Mouse (Mus musculus) limb, embryonic 15.5 days (tissue): ENCODE results near the gene Pbxip1. TPM values are rescaled to one million over a fixed set of nuclear protein-coding genes. Genes with fewer than 3 reads are reported as not detected.

ENCODE experiments used
- ATAC-seq: fragments of 200-750 bp; cut with Nextera tagmentation; 2 replicates; pipeline ENCODE4 v1.8.0; 2017; ENCODE audit warnings: low read depth, moderate TSS enrichment; ENCODE audit not compliant: insufficient number of reproducible peaks, low FRiP score, low TSS enrichment
- H3K27ac ChIP-seq: fragments of 300-500 bp; sonication (generic); 2 replicates; pipeline ENCODE4 v1.5.1; 2015; ENCODE audit warnings: moderate library complexity, mild to moderate bottlenecking, inconsistent platforms
- H3K27me3 ChIP-seq: fragments of 300-500 bp; sonication (generic); 2 replicates; pipeline ENCODE4 v1.6.1; 2015; ENCODE audit warnings: inconsistent platforms
- H3K36me3 ChIP-seq: fragments of 300-500 bp; sonication (generic); 2 replicates; pipeline ENCODE4 v1.6.1; 2015; ENCODE audit warnings: inconsistent platforms
- H3K4me1 ChIP-seq: fragments of 300-500 bp; sonication (generic); 2 replicates; pipeline ENCODE4 v1.6.1; 2015; ENCODE audit warnings: inconsistent platforms
- H3K4me2 ChIP-seq: fragments of 300-500 bp; sonication (generic); 2 replicates; pipeline ENCODE4 v1.6.1; 2015; ENCODE audit warnings: mild to moderate bottlenecking, inconsistent platforms
- H3K4me3 ChIP-seq: fragments of 300-500 bp; sonication (generic); 2 replicates; pipeline ENCODE4 v1.5.1; 2015; ENCODE audit warnings: mild to moderate bottlenecking, inconsistent platforms
- H3K9ac ChIP-seq: fragments of 300-500 bp; sonication (generic); 2 replicates; pipeline ENCODE4 v1.6.1; 2015; ENCODE audit warnings: inconsistent platforms
- H3K9me3 ChIP-seq: fragments of 300-500 bp; sonication (generic); 2 replicates; pipeline ENCODE4 v1.6.1; 2016; ENCODE audit warnings: inconsistent platforms
- WGBS: fragments of 180-500 bp; shearing (Covaris S2); methylation state at CpG from one replicate; pipeline ENCODE4 v1.1.7; 2015; 5-methylcytosine and 5-hydroxymethylcytosine counted together
- polyA plus RNA-seq: library from polyadenylated mRNA; unstranded; fragments of >200 nt; fragmentation: Nextera tagmentation; extraction: Ambion mirVana; gene quantifications from 2 replicates; pipeline ENCODE4 v1.2.1, GENCODE M21; 2015

Gene Pbxip1
- polyA plus RNA-seq, 1 experiment from 2014 or later, result 33.9 TPM

DNA sequence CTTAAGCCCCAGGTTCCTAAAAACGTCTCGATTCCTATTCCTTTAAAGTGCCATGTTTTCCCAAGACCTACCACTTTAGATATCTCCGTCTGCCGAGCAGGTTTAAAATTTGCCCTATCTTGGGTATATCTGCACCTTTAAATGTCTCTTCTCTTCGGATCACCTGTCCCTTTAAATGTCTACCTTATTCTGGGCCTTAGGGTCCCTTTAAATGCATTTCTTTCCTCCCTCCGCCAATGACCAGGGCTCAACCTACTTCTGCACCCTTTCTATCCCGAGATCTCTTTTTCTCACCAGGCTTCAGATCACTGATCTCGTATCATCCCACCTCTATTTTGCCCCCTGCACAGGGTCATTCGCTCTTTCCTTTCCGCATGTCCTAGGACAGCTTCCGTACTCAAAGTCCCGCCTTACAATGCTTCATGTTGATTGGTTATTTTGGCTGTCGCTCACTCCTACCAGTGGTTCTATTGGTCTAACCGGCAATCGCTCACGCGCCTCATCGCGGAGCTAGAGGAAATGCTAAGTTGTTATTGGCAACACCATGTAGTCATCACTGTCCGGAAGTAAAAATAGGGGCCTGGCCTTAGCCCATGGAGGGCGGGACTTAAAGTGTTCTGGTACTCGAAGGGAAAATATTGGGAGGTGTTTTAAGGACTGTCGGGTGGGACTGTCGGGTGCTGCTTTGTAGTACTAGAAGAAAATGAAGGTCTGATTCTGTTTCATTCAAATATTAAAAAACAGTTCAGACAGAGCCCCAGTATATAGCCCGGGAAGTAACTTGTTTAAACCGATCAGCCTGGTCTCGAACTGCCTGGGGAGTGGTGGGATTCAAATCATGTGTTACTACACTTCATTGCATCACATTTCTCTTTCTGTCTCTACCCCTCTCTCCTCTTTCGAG, 24.8 kb upstream of the Pbxip1 start, which contains the start of gene Flad1:
Gene Flad1, minus strand, starts transcription at position 381 of the 904 bp plus-strand sequence.
- 7% methylated on average over 28 of the region's 28 CpGs for WGBS
- Histone ChIP-seq H3K27ac (peak within 1 kb of the TSS; percentile 55), H3K36me3 (peaks cover 44% of the 10 kb centered on the region)

DNA sequence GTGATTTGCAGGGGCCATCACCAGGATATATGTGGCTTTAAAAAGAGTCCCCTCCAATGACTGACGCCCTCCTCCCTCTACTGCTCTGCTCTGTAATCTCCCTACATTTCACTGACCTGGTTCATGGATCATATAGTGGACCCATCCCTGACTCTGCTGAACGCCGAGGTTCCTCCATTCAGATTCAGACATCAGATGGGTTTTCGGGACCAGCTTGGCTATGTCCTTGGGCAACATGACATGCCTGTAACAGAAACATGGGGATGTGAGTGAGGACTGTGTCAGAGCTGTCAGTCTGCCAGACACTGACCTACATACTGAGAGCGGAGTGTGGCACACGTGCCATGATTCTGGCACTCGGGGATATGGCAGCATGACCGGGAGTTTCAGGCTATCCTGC, 20.3 kb upstream of the Pbxip1 start:
- Histone ChIP-seq H3K4me3 (no peak overlapping the region), H3K27ac (no peak overlapping the region), H3K36me3 (peaks cover 29% of the 10 kb centered on the region), H3K9ac (no peak overlapping the region), H3K27me3 (no peaks in the 10 kb centered on the region), H3K9me3 (no peaks in the 10 kb centered on the region), H3K4me1 (peaks cover 30% of the 10 kb centered on the region), H3K4me2 (0 out of 2 replicates have a peak overlapping the region, but pooled peaks have one; percentile 70)
- no peak for ATAC-seq
- 92% methylated on average over 8 of the region's 8 CpGs for WGBS

More for the DNA sequence above, 24.8 kb upstream of the Pbxip1 start, which contains the start of gene Flad1:
- H3K27me3 ChIP-seq, result no peaks in the 10 kb centered on the region
- H3K4me2 ChIP-seq, result peak within 1 kb of the TSS; percentile 56
- H3K9ac ChIP-seq, result peak within 1 kb of the TSS; percentile 31; the same call in 1 of the 2 replicates
- H3K9me3 ChIP-seq, result no peaks in the 10 kb centered on the region
- peaks cover 13% of the 10 kb centered on the region for H3K4me1 ChIP-seq
- H3K4me3 ChIP-seq, result peak within 1 kb of the TSS; percentile 52
- peak; percentile 98 for ATAC-seq

- H3K4me1 ChIP-seq, result peaks cover 38% of the 10 kb centered on the region
- H3K36me3 ChIP-seq, result peaks cover 29% of the 10 kb centered on the region
- H3K4me3 ChIP-seq, result peak overlapping the region; percentile 65
- 18% methylated on average over 2 of the region's 2 CpGs for WGBS
- H3K9ac ChIP-seq, result peak overlapping the region; percentile 50
- H3K27me3 ChIP-seq, result no peaks in the 10 kb centered on the region
- H3K27ac ChIP-seq, result peak overlapping the region; percentile 97; the same call in 1 of the 2 replicates
- H3K9me3 ChIP-seq, result no peaks in the 10 kb centered on the region
- ATAC-seq, result no peak
- peak overlapping the region; percentile 70 for H3K4me2 ChIP-seq
These were observed 19.4 kb upstream of the Pbxip1 start for GRCm38 (mm10) chr3:89417131-89417530.

GRCm38 (mm10) chr3:89417840-89418169, 18.7 kb upstream of the Pbxip1 start:
- WGBS, result under 1% methylated on average over 20 of the region's 20 CpGs

DNA sequence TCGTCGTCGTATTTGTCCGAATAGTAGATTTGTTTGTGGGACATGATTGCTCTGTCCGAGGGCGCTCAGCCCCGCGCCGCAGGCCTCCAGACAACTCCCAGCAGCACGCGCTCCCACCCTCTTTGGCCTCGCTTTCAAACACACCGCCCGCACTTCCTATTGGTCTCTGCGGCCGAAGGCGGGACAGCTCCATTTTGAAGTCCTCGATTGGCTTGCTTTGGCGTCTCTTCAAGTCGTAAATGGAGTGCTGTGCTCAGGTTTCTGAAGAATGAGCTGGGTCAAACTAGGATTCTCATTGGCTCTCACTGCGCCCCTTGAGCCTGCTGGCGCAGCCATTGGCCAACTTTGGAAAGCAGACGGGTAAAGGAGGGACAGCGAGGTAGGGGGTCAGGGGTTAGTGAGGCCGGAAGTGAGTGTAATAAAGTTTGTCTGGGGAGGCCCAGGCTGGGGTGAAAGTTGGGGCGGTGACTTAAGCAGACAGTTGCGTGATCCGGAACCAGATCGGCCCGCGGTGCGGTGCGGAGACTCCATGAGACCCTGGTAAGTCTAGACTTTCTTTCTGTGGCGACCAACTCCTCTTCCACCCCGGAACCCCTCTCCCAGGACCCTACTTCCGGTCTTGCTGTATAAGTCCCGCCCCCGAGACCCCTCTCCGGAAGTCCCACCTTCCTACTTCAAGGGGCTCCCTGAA, 18.2 kb upstream of the Pbxip1 start, which contains the start of the genes Cks1b and Shc1:
Gene Cks1b, minus strand, starts transcription at position 214 of the 691 bp plus-strand sequence.
Gene Shc1, plus strand, starts transcription at position 274 of the 691 bp plus-strand sequence.
- ATAC-seq, result peak; percentile 92
- peak within 1 kb of the TSS; percentile 65 for H3K4me3 ChIP-seq
- H3K27ac ChIP-seq, result peak within 1 kb of the TSS; percentile 97
- peak within 1 kb of the TSS; percentile 70 for H3K4me2 ChIP-seq
- peaks cover 49% of the 10 kb centered on the region for H3K4me1 ChIP-seq
- H3K9ac ChIP-seq, result peak within 1 kb of the TSS; percentile 50
- no peaks in the 10 kb centered on the region for H3K27me3 ChIP-seq
- under 1% methylated on average over 39 of the region's 39 CpGs for WGBS
- peaks cover 29% of the 10 kb centered on the region for H3K36me3 ChIP-seq
- no peaks in the 10 kb centered on the region for H3K9me3 ChIP-seq

More at GRCm38 (mm10) chr3:89417840-89418169, 18.7 kb upstream of the Pbxip1 start:
- Histone ChIP-seq H3K4me2 (peak overlapping the region; percentile 70), H3K4me3 (peak overlapping the region; percentile 65), H3K27me3 (no peaks in the 10 kb centered on the region), H3K9ac (peak overlapping the region; percentile 50), H3K4me1 (peaks cover 44% of the 10 kb centered on the region), H3K27ac (peak overlapping the region; percentile 97), H3K36me3 (peaks cover 29% of the 10 kb centered on the region), H3K9me3 (no peaks in the 10 kb centered on the region)
- peak; percentile 20; the same call in 1 of the 2 replicates for ATAC-seq

DNA sequence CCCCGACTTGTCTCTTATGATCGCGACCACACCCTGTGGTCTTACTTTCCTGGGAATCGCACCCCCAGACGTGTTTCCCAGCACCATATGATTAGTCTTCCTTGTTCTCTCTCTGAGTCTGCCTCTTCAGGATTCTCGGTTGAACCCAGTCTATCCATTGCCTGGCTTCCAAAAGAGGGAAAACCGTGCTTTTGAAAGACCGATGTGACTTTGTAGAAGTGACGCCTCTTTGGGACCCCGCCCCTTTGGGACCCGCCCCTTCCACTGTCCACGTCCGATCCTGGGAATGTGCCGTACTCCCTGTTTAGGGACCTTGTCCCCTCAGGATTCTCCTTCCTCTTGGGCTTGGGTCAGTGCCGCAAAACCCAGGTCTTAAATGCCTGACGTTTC, 17.6 kb upstream of the Pbxip1 start:
- Histone ChIP-seq H3K4me2 (peak overlapping the region; percentile 70), H3K27me3 (no peaks in the 10 kb centered on the region), H3K9ac (peak overlapping the region; percentile 46), H3K4me3 (peak overlapping the region; percentile 65), H3K27ac (peak overlapping the region; percentile 97), H3K9me3 (no peaks in the 10 kb centered on the region), H3K36me3 (peaks cover 31% of the 10 kb centered on the region), H3K4me1 (peaks cover 53% of the 10 kb centered on the region)
- WGBS, result under 1% methylated on average over 16 of the region's 16 CpGs
- no peak for ATAC-seq

DNA sequence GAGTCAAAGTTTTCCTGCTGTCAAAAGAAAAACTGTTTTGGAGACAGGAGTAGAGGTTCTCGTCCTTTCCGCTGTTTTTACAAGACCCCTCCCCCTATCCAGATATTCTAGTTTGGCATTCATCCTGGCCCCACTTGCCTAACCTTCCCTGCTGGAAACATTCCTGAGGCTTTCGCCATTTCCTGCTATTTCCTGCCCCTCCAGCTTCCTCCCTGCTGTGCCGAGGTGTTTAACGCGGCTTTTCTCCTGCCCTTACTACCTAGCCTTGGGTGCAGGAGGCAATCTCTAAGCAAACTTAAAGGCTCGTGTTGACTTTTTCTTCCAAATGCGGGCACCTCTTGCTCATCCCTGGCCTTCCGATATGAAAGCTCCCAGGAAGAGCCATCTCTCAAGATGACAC, 16.9 kb upstream of the Pbxip1 start:
- under 1% methylated on average over 9 of the region's 9 CpGs for WGBS
- H3K4me1 ChIP-seq, result peaks cover 58% of the 10 kb centered on the region

DNA sequence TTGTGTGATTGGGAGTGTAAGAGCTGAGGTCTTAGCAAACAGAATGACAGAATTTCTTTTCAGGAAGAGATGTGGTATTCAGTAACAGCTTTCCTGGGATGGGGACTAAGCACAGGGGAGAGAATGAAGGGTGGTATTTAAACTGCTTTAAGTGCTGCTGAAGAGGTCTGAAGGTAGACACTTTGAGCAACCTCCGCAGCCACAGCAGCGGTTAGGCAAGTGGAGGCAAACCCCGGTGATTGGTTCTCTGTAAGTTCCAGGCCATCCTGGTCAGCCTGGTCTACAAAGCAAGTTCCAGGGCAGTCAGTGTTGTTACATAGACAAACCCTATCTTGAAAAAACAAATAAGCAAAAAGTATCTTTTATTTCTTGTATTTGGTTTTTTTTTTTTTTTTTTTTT, 16.5 kb upstream of the Pbxip1 start:
- peak overlapping the region; percentile 46 for H3K9ac ChIP-seq
- H3K4me1 ChIP-seq, result peaks cover 61% of the 10 kb centered on the region
- ATAC-seq, result no peak
- peak overlapping the region; percentile 65 for H3K4me3 ChIP-seq
- peak overlapping the region; percentile 97 for H3K27ac ChIP-seq
- H3K36me3 ChIP-seq, result peaks cover 31% of the 10 kb centered on the region
- H3K4me2 ChIP-seq, result peak overlapping the region; percentile 70
- H3K27me3 ChIP-seq, result no peaks in the 10 kb centered on the region
- 10% methylated on average over 3 of the region's 3 CpGs for WGBS
- H3K9me3 ChIP-seq, result no peaks in the 10 kb centered on the region

More for the DNA sequence above, 16.9 kb upstream of the Pbxip1 start:
- H3K27ac ChIP-seq, result peak overlapping the region; percentile 97
- H3K27me3 ChIP-seq, result no peaks in the 10 kb centered on the region
- H3K9ac ChIP-seq, result peak overlapping the region; percentile 46
- peaks cover 31% of the 10 kb centered on the region for H3K36me3 ChIP-seq
- no peak for ATAC-seq
- peak overlapping the region; percentile 65 for H3K4me3 ChIP-seq
- no peaks in the 10 kb centered on the region for H3K9me3 ChIP-seq
- peak overlapping the region; percentile 70 for H3K4me2 ChIP-seq

DNA sequence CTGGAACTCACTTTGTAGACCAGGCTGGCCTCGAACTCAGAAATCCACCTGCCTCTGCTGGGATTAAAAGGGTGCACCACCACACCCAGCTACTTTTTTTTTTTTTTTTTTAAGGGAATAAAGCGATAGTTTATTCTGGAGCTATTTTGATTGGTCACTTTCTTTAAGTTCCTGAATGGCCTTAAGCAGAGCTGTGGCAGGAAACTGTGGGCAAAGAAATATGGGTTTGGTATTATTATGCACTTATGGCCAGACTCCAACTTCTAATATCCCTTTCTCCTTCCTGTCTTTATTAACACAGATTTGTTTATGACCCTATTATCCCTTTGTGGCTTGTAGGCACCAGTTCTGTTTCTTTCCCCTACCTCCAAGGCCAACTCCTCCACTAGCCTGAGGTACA, 16.1 kb upstream of the Pbxip1 start:
- H3K4me3 ChIP-seq, result peak overlapping the region; percentile 65
- peaks cover 31% of the 10 kb centered on the region for H3K36me3 ChIP-seq
- no peak for ATAC-seq
- H3K9me3 ChIP-seq, result no peaks in the 10 kb centered on the region
- H3K27me3 ChIP-seq, result no peaks in the 10 kb centered on the region
- peaks cover 61% of the 10 kb centered on the region for H3K4me1 ChIP-seq
- peak overlapping the region; percentile 70 for H3K4me2 ChIP-seq
- H3K9ac ChIP-seq, result no peak overlapping the region
- WGBS, result 37% methylated on average over 2 of the region's 2 CpGs
- peak overlapping the region; percentile 97 for H3K27ac ChIP-seq

DNA sequence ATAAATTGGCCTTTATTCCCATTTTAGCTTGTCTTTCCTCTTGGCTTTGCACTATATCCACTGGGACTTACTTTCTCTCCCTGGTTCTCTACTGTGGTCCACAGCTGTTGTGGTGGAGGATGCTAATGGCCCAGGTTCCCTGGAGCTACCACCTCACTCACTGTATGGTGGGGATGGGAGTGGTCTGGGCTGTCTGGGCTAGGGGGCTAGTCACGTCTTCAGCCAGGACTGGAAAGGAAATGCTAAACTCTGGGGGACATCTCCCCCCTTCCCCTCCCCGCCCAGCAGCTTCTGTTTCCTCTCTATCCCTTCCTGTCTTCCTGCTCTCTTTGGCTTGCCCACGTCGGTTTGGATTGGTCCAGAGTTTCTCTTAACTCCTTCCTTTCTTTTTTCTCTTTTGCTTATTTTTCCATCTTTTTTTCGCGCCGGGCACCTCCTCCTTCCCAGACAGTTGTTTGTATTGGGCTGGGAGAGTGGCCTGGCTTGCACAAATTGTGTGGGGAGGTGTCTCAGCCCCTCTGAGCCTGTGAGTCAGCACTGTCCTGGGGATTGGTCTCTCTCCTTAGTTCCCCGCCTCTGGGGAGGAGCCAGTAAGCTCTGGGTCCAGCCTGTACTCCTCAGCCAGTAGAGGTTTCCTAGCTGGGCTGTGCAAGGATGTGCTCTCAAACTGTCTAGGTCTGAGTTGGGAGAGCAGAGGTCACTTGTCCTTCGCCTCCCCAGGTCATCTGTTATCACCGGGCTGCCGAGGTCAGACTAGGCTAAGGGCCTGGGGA, 15.3 kb upstream of the Pbxip1 start:
- WGBS, result 4% methylated on average over 11 of the region's 11 CpGs

More for the DNA sequence above, 15.3 kb upstream of the Pbxip1 start:
- peak overlapping the region; percentile 50 for H3K9ac ChIP-seq
- H3K9me3 ChIP-seq, result no peaks in the 10 kb centered on the region
- no peaks in the 10 kb centered on the region for H3K27me3 ChIP-seq
- peaks cover 28% of the 10 kb centered on the region for H3K36me3 ChIP-seq
- H3K4me2 ChIP-seq, result peak overlapping the region; percentile 70
- peak; percentile 78 for ATAC-seq
- peak overlapping the region; percentile 65 for H3K4me3 ChIP-seq
- peaks cover 60% of the 10 kb centered on the region for H3K4me1 ChIP-seq
- H3K27ac ChIP-seq, result peak overlapping the region; percentile 97
